Mouse (Mus musculus): Measurements from ENCODE around the gene Kcnn4.

- TF ChIP-seq POLR2A (IDR thresholded peaks at IDR 0.05; ENCODE audit: control insufficient read depth, extremely low read depth, insufficient read depth, low read length, poor library complexity) (no peak), CTCF (IDR thresholded peaks at IDR 0.05; ENCODE audit: borderline replicate concordance, control insufficient read depth, extremely low read depth, insufficient read depth, low read length, poor library complexity) (peak; percentile 87; the same call in 1 of the 2 replicates)
Observed at GRCm38 (mm10) chr7:24384827-24385226, 14.8 kb downstream of the Kcnn4 start.
